Mouse (Mus musculus) cortical plate, adult 2 months (tissue): ENCODE data around the gene Hydin.

ENCODE experiments used
- CTCF ChIP-seq: fragments of 200-500 bp; IDR thresholded peaks from 2 replicates; pipeline ENCODE4 v1.5.1; 2011; ENCODE audit warnings: mild to moderate bottlenecking, control low read depth, low read length; ENCODE audit not compliant: insufficient read depth; ENCODE audit errors: extremely low read depth
- POLR2A ChIP-seq: fragments of 200-500 bp; IDR thresholded peaks from 2 replicates; pipeline ENCODE4 v1.6.1; 2011; ENCODE audit warnings: mild to moderate bottlenecking, low read length, control low read depth; ENCODE audit not compliant: insufficient read depth; ENCODE audit errors: extremely low read depth

DNA sequence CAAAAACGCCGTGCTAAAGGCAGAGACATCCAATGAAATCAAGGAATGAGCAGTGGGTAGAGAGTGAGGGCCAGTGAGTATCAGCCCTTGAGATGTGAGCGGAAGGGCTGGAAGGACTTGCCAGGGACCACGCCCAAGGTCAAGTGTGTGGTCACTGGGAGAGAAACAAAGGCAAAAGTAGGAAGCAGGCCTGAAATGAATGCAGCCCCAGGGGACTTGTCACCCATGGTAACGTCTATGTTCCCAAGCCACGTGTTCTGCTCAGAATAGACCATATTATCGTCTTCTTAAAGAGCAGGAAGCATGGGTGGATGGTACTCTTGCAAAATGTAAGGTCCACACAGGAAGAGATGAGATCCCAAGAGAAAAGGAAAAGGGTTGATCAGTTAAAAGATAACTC, 253.0 kb downstream of the Hydin start:
- no peak for TF ChIP-seq POLR2A
- no peak for TF ChIP-seq CTCF
